Mouse (Mus musculus) embryonic fibroblast, embryonic 13.5 days (primary cell): ENCODE measurements around the gene Whrn. TPM values are rescaled to one million over a fixed set of nuclear protein-coding genes. Genes with fewer than 3 reads are reported as not detected.

Source experiments
- H3K27ac ChIP-seq: 2 replicates; pipeline ENCODE4 v1.5.1; 2012; ENCODE audit warnings: low read length, control low read depth, inconsistent platforms; ENCODE audit not compliant: insufficient read depth
- H3K4me1 ChIP-seq: 2 replicates; pipeline ENCODE4 v1.6.1; 2011; ENCODE audit warnings: low read length; ENCODE audit not compliant: control insufficient read depth, insufficient read depth
- H3K4me3 ChIP-seq: 2 replicates; pipeline ENCODE4 v1.5.1; 2011; ENCODE audit warnings: mild to moderate bottlenecking, control low read depth, low read length; ENCODE audit not compliant: insufficient read depth
- CTCF ChIP-seq: IDR thresholded peaks from 2 replicates; pipeline ENCODE4 v1.5.1; 2011; ENCODE audit warnings: mild to moderate bottlenecking, control low read depth, low read length, moderate library complexity, borderline replicate concordance; ENCODE audit not compliant: insufficient read depth
- POLR2A ChIP-seq: IDR thresholded peaks from 2 replicates; pipeline ENCODE4 v1.6.1; 2011; ENCODE audit warnings: low read depth, mild to moderate bottlenecking, control low read depth, low read length, moderate library complexity
- polyA plus RNA-seq: library from polyadenylated mRNA; stranded (reverse); fragments of >200 nt; gene quantifications from 2 replicates; pipeline ENCODE4 v1.2.4, GENCODE M21; 2011; ENCODE audit warnings: low read depth; ENCODE audit not compliant: missing spikeins, insufficient read length

Whrn gene
- polyA plus RNA-seq, 1 experiment: 7.5 TPM

DNA sequence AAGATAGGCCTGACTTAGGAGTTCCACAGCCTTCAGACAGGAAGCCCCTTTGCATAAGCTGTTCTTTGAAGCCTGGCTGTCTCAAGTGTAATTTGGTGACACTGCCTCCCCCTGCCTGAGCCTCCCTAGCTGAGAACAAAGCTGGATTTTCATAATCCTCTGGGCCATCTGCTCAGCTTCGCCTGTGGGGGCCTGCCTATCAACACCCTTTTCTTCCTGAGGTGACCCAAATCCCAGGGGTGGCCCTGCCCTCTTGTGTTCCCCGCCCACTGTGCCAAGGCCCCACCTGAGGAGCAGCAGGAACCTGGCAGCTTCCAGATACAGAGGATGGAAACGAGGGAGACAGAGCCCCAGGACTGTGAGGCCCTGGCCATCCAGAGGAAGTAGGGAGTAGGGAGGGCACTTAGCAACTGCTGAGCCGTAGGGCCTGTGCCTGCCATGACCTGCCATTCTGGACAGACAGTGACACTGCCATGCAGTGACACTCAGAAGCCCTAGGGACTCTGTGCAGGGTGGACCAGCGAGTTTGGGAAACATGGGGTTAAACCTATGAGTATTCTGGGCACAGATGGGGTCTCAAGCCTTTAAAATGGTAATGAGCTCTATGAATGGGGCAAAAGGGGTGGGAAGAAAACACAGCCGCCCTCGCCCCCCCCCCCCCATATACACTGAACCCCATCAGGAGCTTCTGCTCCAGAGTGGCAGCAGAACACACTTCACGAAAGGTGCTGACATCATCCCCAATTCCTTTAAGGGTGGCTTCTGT, 106.5 kb downstream of the Whrn start:
- no peak overlapping the region for H3K4me3 ChIP-seq
- TF ChIP-seq POLR2A (no peak), CTCF (no peak)
- H3K27ac ChIP-seq: no peak overlapping the region
- H3K4me1 ChIP-seq: no peaks in the 10 kb centered on the region

DNA sequence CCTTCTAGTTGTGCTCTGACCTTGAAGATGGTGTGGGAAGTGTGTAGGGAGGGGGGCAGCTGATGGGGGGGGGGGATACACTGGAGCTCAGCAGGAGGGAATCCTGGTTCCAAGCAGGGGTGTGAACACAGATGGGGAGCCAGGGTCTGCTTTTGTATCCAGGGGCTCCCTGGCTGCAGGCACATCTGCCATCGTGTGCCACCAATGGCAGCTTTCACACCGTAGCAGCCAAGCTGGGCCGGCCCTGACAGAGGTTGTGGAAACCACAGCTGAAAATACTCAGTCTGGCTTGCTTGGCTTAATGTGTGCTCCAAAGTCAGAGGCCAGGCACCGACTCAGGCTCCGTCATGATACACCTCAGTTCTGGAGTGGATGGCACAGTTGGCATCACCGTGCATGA, 107.8 kb downstream of the Whrn start:
- no peak overlapping the region for H3K4me3 ChIP-seq
- H3K4me1 ChIP-seq: no peaks in the 10 kb centered on the region
- TF ChIP-seq POLR2A (no peak), CTCF (no peak)
- H3K27ac ChIP-seq: no peak overlapping the region

DNA sequence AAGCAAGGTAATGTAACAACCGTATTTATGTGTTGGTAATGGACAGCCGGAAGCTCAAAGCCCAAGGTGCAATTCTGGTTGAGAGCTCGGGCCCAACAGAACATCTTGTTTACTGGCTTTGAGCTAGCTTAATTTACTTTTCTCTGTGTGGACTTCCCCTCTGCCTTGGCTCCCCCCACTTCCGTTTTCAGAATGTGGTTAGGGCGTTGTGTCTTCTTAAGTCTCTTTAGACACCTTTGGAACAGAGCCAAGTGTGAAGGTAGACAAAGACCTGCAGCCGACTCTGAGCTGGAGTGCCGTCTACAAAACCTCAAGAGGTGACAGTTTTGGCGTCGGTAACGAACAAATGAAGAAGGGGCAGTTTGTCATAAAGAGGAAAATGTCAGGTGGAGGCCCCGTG, 110.0 kb downstream of the Whrn start:
- no peak overlapping the region for H3K4me3 ChIP-seq
- H3K4me1 ChIP-seq: no peaks in the 10 kb centered on the region
- TF ChIP-seq POLR2A (no peak), CTCF (no peak)
- no peak overlapping the region for H3K27ac ChIP-seq

DNA sequence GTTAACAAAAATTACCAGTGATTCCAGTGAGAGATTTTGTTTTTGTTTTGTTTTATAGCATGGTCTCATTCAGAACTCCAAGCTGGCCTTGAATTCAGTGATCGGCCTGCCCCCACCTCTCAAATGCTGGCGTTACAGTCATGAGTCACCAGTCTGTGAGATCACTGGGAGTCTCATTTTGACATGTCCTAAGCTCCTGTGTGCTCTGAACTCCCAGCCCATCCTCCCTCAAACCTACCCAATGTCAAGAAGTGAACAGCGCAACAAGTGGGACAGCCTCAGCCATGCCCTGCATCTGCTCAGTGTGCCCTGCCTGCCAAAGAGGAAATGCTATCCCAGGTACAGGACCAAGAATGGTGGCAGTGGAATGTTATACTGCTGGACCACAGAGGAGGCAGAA, 110.5 kb downstream of the Whrn start:
- Histone ChIP-seq H3K4me1 (no peaks in the 10 kb centered on the region), H3K4me3 (no peak overlapping the region), H3K27ac (no peak overlapping the region)
- no peak for TF ChIP-seq POLR2A
- no peak for TF ChIP-seq CTCF

DNA sequence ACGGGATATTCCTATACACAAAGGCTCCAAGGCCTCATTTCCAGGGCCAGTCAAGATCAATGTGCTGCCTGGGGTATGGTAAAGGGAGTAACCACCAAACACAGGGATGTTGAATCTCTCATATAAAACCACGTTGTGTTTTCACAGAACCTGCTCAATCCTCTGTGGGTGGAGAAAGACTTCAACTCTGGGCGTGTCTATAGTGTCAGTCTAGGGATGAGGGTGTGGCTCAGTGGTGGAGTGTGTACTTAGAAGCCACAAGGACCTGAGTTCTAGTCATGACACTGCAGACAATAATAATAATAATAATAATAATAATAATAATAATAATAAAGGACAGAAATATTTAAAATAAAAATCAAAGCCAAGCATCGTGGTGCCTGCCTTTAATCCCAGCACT, 111.5 kb downstream of the Whrn start:
- H3K4me1 ChIP-seq: no peaks in the 10 kb centered on the region
- no peak overlapping the region for H3K4me3 ChIP-seq
- H3K27ac ChIP-seq: no peak overlapping the region
- TF ChIP-seq POLR2A (no peak), CTCF (no peak)

DNA sequence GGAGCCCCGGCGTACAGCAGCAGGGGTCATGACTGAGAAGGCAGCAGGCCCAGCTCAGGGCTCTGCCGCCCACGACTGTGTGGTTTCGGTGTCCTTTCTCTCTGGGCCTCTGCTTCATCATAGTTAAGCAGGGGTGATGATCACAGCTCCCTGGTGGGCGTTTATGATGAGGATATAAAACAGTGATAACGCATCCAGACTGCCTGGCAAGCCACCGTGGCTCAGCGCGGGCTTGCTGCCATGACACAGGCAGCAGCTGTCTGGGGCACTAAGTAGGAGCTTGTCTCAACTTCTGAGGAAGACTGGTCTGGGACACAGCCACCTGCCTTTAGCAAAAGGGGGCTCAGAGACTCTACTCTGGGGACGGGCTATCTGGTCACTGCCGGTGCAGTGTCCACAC, 112.3 kb downstream of the Whrn start:
- H3K4me3 ChIP-seq: no peak overlapping the region
- H3K27ac ChIP-seq: no peak overlapping the region
- H3K4me1 ChIP-seq: no peaks in the 10 kb centered on the region
- TF ChIP-seq CTCF (no peak), POLR2A (no peak)

DNA sequence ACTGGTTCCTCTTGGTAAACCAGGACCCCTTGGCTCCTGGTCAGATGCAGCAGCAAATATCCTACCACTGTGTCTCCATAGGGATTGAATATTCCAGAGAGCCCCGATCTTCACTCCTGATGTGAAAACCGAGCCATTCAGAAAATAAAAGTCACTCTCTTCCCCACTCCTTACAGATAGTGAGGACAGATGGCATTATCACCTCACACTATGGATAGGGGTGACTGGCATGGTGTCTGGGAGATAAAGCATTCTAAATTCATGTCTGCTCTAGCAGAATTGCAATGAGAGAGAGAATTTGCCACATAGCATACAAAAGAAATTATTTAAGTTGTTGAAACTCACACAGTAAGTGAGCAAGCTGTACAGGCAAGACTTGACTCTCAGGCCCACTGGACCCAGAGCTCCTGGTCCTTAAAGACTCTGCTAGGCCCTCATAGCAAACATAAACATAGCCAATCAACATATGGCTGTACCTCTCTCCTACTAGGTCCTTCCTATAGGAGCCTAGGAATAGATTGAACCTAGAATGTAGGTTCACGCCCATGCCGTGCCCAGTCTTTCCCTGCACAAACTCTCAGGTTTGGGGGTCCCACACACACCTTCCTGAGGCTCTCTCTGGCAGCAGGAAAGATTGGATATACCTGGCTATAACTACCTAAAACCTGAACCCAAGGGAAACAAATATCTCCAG, 113.0 kb downstream of the Whrn start:
- H3K4me1 ChIP-seq: no peaks in the 10 kb centered on the region
- no peak overlapping the region for H3K27ac ChIP-seq
- TF ChIP-seq CTCF (no peak), POLR2A (no peak)
- H3K4me3 ChIP-seq: no peak overlapping the region

DNA sequence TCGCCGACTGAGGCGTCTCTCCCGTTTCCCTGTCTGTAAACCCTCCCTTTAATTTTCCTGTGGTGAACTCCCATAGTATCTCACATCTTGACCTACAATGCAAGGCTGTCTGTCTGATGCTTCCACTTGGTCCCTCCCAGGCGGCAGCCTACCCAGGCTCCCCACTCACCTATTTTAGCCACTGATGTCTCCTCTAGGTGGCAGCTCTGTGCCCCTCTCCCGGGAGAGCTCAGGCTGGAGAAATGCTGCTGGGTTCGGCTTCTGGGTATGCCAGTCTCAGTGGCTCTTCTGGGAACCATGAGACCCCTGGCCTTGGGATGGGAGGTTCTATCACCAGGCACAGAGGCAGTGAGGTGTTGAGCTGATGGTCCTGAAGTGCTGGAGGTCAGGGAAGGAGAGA, 118.3 kb downstream of the Whrn start:
- H3K4me3 ChIP-seq: no peak overlapping the region
- no peaks in the 10 kb centered on the region for H3K4me1 ChIP-seq
- TF ChIP-seq CTCF (0 out of 2 replicates have a peak, but pooled peaks have one; percentile 29), POLR2A (no peak)
- no peak overlapping the region for H3K27ac ChIP-seq

DNA sequence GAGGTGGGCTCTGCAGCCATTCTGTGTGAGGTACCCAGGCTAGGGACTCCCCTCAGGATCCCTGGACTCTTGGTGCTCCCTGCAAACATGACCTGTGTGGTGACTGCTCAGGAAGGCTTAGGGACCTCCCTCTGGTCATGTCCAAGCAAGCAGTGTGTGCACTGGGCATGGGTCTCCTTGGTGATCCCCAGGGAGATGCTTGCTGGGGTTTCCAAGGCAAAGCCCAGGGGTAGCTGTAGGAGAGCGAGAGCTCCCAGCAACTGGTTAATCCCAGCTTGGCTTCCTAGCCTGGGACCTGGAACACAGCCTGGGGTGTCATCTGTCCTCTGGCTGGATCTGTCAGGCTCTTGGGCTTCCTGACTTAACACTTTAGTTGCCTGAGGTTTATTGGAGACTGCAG, 120.4 kb downstream of the Whrn start:
- Histone ChIP-seq H3K27ac (no peak overlapping the region), H3K4me3 (no peak overlapping the region), H3K4me1 (no peaks in the 10 kb centered on the region)
- TF ChIP-seq CTCF: no peak

DNA sequence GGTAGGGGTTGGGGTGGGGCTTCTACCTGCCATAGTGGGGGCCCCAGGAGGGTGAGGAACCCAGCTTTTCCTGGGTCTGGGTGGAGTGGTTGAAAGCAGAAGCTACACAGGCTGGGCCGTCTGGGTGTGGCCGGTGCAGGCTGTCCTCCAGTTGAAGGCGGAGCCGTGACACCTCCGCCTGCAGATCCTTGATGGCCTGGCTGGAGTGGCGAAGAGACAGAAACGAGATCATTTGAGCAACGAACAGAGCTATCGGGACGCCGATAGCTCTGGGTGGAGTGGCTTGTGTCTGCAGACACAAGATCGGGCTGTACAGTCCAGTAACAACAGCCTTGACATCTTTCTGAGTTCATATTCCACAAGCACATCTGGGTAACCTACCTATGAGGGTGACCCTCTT, 121.5 kb downstream of the Whrn start:
- Histone ChIP-seq H3K27ac (no peak overlapping the region), H3K4me1 (no peaks in the 10 kb centered on the region), H3K4me3 (no peak overlapping the region)
- TF ChIP-seq CTCF (no peak), POLR2A (no peak)

DNA sequence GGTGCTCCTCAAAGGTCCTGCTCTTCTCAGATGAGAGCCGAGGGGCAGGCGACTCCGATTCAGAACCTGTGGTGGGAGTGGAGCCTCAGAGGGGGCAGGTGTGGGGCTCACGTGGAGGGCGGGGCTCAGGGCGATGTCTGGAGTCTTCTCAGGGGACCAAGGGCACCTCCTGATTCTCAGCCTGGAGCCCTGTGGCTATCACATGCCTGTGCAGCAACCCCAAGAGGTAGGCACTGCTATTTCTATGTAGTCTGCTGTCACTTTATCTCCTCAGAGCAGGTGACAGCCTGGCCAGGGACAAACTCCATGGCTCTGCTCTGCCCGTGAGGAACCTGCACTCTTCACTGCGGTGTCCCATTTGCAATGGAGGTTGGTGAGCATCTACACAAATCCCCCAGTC, 122.4 kb downstream of the Whrn start:
- Histone ChIP-seq H3K4me1 (no peaks in the 10 kb centered on the region), H3K27ac (no peak overlapping the region), H3K4me3 (no peak overlapping the region)
- TF ChIP-seq CTCF (no peak), POLR2A (no peak)
